Mouse (Mus musculus): ENCODE data around the gene Itsn1. TPM values are rescaled to one million over a fixed set of nuclear protein-coding genes. Genes with fewer than 3 reads are reported as not detected.
A peak's percentile ranks its signal among the peaks of the same experiment; 100 is the strongest.

Itsn1 gene
- polyA plus RNA-seq, 1 experiment, result 49.2 TPM

- Histone ChIP-seq H3K9me3 (no peaks in the 10 kb centered on the region), H3K4me3 (replicated peaks) (no peak overlapping the region), H3K27me3 (replicated peaks) (peaks cover 61% of the 10 kb centered on the region), H3K4me1 (peaks cover 57% of the 10 kb centered on the region), H3K36me3 (replicated peaks; ENCODE audit: low read length) (no peaks in the 10 kb centered on the region)
- TF ChIP-seq GATA1 (IDR thresholded peaks at IDR 0.05; ENCODE audit: borderline replicate concordance, low read length) (no peak), FLI1 (IDR thresholded peaks at IDR 0.05; ENCODE audit: low read length) (no peak)
These were observed 14.0 kb downstream of the Itsn1 start for GRCm38 (mm10) chr16:91743055-91743454.

GRCm38 (mm10) chr16:91746101-91746950 lies 17.2 kb downstream of the Itsn1 start:
- H3K9me3 ChIP-seq, result peaks cover 4% of the 10 kb centered on the region; the same call in 1 of the 2 replicates
- H3K4me1 ChIP-seq, result peaks cover 34% of the 10 kb centered on the region
- peaks cover 55% of the 10 kb centered on the region for H3K27me3 ChIP-seq (replicated peaks)
- no peaks in the 10 kb centered on the region for H3K36me3 ChIP-seq (replicated peaks; ENCODE audit: low read length)
- no peak overlapping the region for H3K4me3 ChIP-seq (replicated peaks)
- no peak for TF ChIP-seq FLI1 (IDR thresholded peaks at IDR 0.05; ENCODE audit: low read length)
- TF ChIP-seq GATA1 (IDR thresholded peaks at IDR 0.05; ENCODE audit: borderline replicate concordance, low read length), result no peak

GRCm38 (mm10) chr16:91747567-91747966 lies 18.5 kb downstream of the Itsn1 start:
- Histone ChIP-seq H3K27me3 (replicated peaks) (peaks cover 58% of the 10 kb centered on the region), H3K9me3 (peaks cover 4% of the 10 kb centered on the region; the same call in 1 of the 2 replicates), H3K4me1 (peaks cover 32% of the 10 kb centered on the region), H3K4me3 (replicated peaks) (no peak overlapping the region), H3K36me3 (replicated peaks; ENCODE audit: low read length) (peaks cover 2% of the 10 kb centered on the region)
- TF ChIP-seq FLI1 (IDR thresholded peaks at IDR 0.05; ENCODE audit: low read length), result no peak
- no peak for TF ChIP-seq GATA1 (IDR thresholded peaks at IDR 0.05; ENCODE audit: borderline replicate concordance, low read length)

DNA sequence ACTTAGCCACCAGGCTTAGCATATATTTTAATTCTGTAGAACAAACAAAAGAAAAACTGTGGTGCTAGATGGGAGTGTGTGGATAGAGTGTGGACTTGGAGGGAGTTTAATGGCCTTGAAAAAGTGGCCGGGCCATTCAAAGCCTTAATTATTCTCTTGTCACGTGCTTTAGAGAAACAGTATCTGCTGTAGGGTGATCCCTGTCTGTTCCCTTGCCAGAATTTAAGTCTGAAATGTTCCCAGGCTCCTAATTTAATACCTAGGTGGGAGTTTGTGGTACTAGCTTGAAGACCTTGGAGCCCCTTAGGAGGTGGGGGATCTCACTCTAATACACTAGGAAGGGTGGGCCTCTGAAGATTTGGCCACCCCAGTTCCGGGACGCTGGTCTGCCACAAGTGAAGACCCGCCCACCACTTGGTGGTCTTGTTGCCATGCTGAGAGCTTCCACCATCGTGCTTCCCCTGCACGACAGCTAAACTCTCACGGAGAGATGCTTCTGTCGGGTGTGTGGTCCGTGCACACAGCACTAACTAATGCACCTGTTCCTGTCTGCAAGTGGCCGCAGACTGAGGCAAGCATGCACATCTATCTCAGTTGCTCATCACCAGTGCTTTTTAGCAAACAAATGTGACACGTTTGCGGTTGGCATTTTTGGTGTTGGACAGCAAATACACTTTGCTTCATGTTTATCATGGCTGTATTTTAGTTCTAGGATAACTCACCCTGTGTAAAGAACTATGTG lies 22.7 kb downstream of the Itsn1 start:
- Histone ChIP-seq H3K27me3 (replicated peaks) (peaks cover 56% of the 10 kb centered on the region), H3K9me3 (peaks cover 4% of the 10 kb centered on the region; the same call in 1 of the 2 replicates), H3K4me1 (peaks cover 28% of the 10 kb centered on the region), H3K36me3 (replicated peaks; ENCODE audit: low read length) (peaks cover 6% of the 10 kb centered on the region), H3K4me3 (replicated peaks) (no peak overlapping the region)
- TF ChIP-seq GATA1 (IDR thresholded peaks at IDR 0.05; ENCODE audit: borderline replicate concordance, low read length) (no peak), FLI1 (IDR thresholded peaks at IDR 0.05; ENCODE audit: low read length) (no peak)

GRCm38 (mm10) chr16:91753611-91754010 lies 24.5 kb downstream of the Itsn1 start:
- TF ChIP-seq GATA1 (IDR thresholded peaks at IDR 0.05; ENCODE audit: borderline replicate concordance, low read length) (no peak), FLI1 (IDR thresholded peaks at IDR 0.05; ENCODE audit: low read length) (no peak)

GRCm38 (mm10) chr16:91754957-91755356 lies 25.9 kb downstream of the Itsn1 start:
- Histone ChIP-seq H3K9me3 (peaks cover 4% of the 10 kb centered on the region; the same call in 1 of the 2 replicates), H3K4me3 (replicated peaks) (peak overlapping the region; percentile 46), H3K27me3 (replicated peaks) (peaks cover 51% of the 10 kb centered on the region), H3K4me1 (peaks cover 20% of the 10 kb centered on the region), H3K36me3 (replicated peaks; ENCODE audit: low read length) (peaks cover 8% of the 10 kb centered on the region)
- TF ChIP-seq GATA1 (IDR thresholded peaks at IDR 0.05; ENCODE audit: borderline replicate concordance, low read length) (no peak), FLI1 (IDR thresholded peaks at IDR 0.05; ENCODE audit: low read length) (no peak)

More at GRCm38 (mm10) chr16:91753611-91754010, 24.5 kb downstream of the Itsn1 start:
- H3K27me3 ChIP-seq (replicated peaks), result peaks cover 52% of the 10 kb centered on the region
- H3K4me3 ChIP-seq (replicated peaks), result no peak overlapping the region
- H3K4me1 ChIP-seq, result peaks cover 20% of the 10 kb centered on the region
- peaks cover 4% of the 10 kb centered on the region; the same call in 1 of the 2 replicates for H3K9me3 ChIP-seq
- peaks cover 8% of the 10 kb centered on the region for H3K36me3 ChIP-seq (replicated peaks; ENCODE audit: low read length)

DNA sequence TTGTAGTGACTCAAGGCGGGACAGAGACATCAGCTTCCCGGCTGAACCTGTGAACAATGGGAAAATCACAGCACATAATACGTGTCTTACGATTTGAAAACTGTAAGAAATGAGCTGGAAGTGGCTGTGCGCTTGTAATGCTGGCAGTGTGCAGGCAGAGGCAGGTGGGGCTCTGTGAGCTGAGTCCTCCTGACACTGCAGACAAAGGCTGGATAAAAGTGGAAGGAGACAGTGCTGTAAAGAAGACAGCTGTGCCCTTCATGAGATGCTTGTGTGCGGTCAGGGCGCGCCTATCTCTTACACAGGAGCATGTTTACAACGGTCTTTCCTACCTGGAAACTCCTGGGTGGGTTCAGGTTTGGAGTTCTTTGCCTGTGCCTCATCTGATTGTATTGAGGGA lies 32.1 kb downstream of the Itsn1 start:
- Histone ChIP-seq H3K36me3 (replicated peaks; ENCODE audit: low read length) (peaks cover 2% of the 10 kb centered on the region), H3K9me3 (no peaks in the 10 kb centered on the region), H3K4me1 (peaks cover 34% of the 10 kb centered on the region), H3K4me3 (replicated peaks) (no peak overlapping the region), H3K27me3 (replicated peaks) (peaks cover 65% of the 10 kb centered on the region)
- TF ChIP-seq GATA1 (IDR thresholded peaks at IDR 0.05; ENCODE audit: borderline replicate concordance, low read length), result no peak
- no peak for TF ChIP-seq FLI1 (IDR thresholded peaks at IDR 0.05; ENCODE audit: low read length)

DNA sequence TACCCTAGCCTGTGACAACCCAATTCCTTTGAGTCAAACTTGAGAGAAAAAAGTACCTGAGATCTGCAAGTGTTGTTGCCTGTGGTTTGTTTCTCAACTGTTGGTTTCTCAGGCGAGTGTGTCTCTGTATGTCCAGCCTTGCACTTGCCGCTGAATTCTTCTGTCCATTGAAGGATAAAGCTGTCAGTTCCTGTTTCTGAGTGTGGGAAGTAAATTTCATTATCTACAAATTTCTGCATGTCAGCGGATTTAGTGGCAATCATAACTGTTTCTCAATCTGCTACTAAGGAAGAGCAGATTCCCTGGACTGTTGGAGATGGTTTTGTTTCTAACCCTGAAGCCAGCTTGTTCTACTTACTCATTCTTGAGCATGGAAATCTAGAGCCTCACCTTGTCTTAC lies 32.7 kb downstream of the Itsn1 start:
- no peak overlapping the region for H3K4me3 ChIP-seq (replicated peaks)
- TF ChIP-seq GATA1 (IDR thresholded peaks at IDR 0.05; ENCODE audit: borderline replicate concordance, low read length) (no peak), FLI1 (IDR thresholded peaks at IDR 0.05; ENCODE audit: low read length) (no peak)

DNA sequence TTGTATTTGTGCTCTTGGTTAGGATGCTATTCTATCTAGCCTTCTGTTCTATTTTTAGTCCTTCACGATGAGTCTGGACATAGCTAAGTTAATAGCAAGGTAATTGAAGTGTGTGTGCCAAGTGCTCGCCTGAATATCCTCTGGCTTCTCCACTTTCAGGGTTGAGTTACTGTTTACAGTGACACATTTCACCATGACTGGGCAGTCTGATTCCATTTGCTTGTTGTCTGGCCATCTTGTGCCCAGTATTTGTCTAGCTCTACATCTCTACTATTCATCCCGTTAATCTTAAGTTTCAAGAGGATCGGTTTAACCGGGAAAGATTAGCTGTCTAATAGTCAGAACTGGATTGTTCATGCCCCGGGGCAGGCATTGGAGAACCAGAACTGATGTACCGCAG lies 33.4 kb downstream of the Itsn1 start:
- TF ChIP-seq FLI1 (IDR thresholded peaks at IDR 0.05; ENCODE audit: low read length) (no peak), GATA1 (IDR thresholded peaks at IDR 0.05; ENCODE audit: borderline replicate concordance, low read length) (no peak)
- Histone ChIP-seq H3K9me3 (no peaks in the 10 kb centered on the region), H3K36me3 (replicated peaks; ENCODE audit: low read length) (no peaks in the 10 kb centered on the region), H3K4me3 (replicated peaks) (no peak overlapping the region), H3K27me3 (replicated peaks) (peaks cover 69% of the 10 kb centered on the region), H3K4me1 (peaks cover 38% of the 10 kb centered on the region)

More for the DNA sequence above, 32.7 kb downstream of the Itsn1 start:
- peaks cover 68% of the 10 kb centered on the region for H3K27me3 ChIP-seq (replicated peaks)
- H3K9me3 ChIP-seq, result no peaks in the 10 kb centered on the region
- H3K4me1 ChIP-seq, result peaks cover 34% of the 10 kb centered on the region
- H3K36me3 ChIP-seq (replicated peaks; ENCODE audit: low read length), result peaks cover 2% of the 10 kb centered on the region

Data from megakaryocyte, embryonic 14.5 days (primary cell).